In the genomic region with DNA sequence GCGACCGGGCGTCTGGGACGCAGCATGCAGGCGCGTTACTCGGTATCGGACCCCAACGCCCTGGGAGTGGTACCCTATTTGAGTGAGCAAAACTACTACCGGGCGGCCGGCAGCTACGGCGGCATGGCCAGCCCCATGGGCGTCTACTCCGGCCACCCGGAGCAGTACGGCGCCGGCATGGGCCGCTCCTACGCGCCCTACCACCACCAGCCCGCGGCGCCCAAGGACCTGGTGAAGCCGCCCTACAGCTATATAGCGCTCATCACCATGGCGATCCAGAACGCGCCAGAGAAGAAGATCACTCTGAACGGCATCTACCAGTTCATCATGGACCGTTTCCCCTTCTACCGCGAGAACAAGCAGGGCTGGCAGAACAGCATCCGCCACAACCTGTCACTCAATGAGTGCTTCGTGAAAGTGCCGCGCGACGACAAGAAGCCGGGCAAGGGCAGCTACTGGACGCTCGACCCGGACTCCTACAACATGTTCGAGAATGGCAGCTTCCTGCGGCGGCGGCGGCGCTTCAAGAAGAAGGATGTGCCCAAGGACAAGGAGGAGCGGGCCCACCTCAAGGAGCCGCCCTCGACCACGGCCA, we compare ENCODE assay signal across 9 mouse cellular contexts. TPM values are rescaled to one million over a fixed set of nuclear protein-coding genes. Genes with fewer than 3 reads are reported as not detected.
DNase-seq lines count a peak whose midpoint lies in the region; ATAC-seq and TF ChIP-seq lines count a peak whose summit lies in the region.
"Had no signal": no experiment of that assay in that cellular context is flagged by ENCODE, and none has a peak within 500 bp of the region (broad histone marks: within the 10 kb centered on the region; RNA-seq: fewer than 3 reads in every experiment).

No protein-coding gene starts in this region.

- peaks cover 38% of the 10 kb centered on the region for H3K4me1 ChIP-seq in heart, embryonic 13.5 days
- no peaks in the 10 kb centered on the region; the same call in 1 of the 2 replicates for H3K4me1 ChIP-seq in limb, embryonic 14.5 days (ENCODE audit: control insufficient read depth, insufficient read depth, low read length)
- peaks cover 20% of the 10 kb centered on the region; the same call in 1 of the 2 replicates for H3K4me1 ChIP-seq in stomach, embryonic 15.5 days

- H3K4me2 ChIP-seq in heart, embryonic 13.5 days, result peak overlapping the region; percentile 91
- peak overlapping the region; percentile 84 for H3K4me2 ChIP-seq in limb, embryonic 14.5 days (replicated peaks; ENCODE audit: low read depth, low read length, severe bottlenecking)
- H3K4me2 ChIP-seq in stomach, embryonic 15.5 days, result peak overlapping the region; percentile 88

- peak overlapping the region; percentile 85 for H3K4me3 ChIP-seq in gastrocnemius, adult 2 months
- H3K4me3 ChIP-seq in heart, embryonic 13.5 days, result peak overlapping the region; percentile 77
- H3K4me3 ChIP-seq in limb, embryonic 14.5 days (replicated peaks; ENCODE audit: low read length), result peak overlapping the region; percentile 62
- peak overlapping the region; percentile 49 for H3K4me3 ChIP-seq in stomach, embryonic 15.5 days (replicated peaks)

- WGBS in heart, embryonic 13.5 days, result under 1% methylated on average over 55 of the region's 55 CpGs
- WGBS in limb, embryonic 14.5 days, result under 1% methylated on average over 53 of the region's 55 CpGs
- under 1% methylated on average over 55 of the region's 55 CpGs for WGBS in stomach, embryonic 15.5 days

- no peak for TF ChIP-seq CTCF in gastrocnemius, adult 2 months (IDR thresholded peaks at IDR 0.05)
- no peak for TF ChIP-seq CTCF in Patski (IDR thresholded peaks at IDR 0.05)

- CTCF ChIA-PET in Patski (lab: Charles Lee), result interaction anchor here (1.0 to 1.7 kb wide), 3 partner anchors 9 to 115 kb away, joined by 3 to 4 read pairs (median 3); no protein-coding TSS in a partner anchor

- H3K27me3 ChIP-seq in Patski, result no peaks in the 10 kb centered on the region
- H3K27me3 ChIP-seq in heart, embryonic 13.5 days (replicated peaks), result peaks cover 93% of the 10 kb centered on the region
- H3K27me3 ChIP-seq in limb, embryonic 14.5 days (ENCODE audit: control insufficient read depth, insufficient read depth, low read length), result peaks cover 66% of the 10 kb centered on the region
- H3K27me3 ChIP-seq in stomach, embryonic 15.5 days (replicated peaks), result peaks cover 76% of the 10 kb centered on the region

- peaks cover 5% of the 10 kb centered on the region; the same call in 1 of the 2 replicates for H3K36me3 ChIP-seq in heart, embryonic 13.5 days
- peaks cover 8% of the 10 kb centered on the region; the same call in 1 of the 2 replicates for H3K36me3 ChIP-seq in limb, embryonic 14.5 days (ENCODE audit: control insufficient read depth, insufficient read depth, low read length)
- H3K36me3 ChIP-seq in stomach, embryonic 15.5 days, result no peaks in the 10 kb centered on the region

- peak; percentile 39 for DNase-seq in gastrocnemius, adult 2 months
- no peak for DNase-seq in gastrocnemius, adult 8-10 months (ENCODE audit: low spot score in 2 of 2)
- no peak for DNase-seq in Patski (ENCODE audit: low read depth, low spot score)
- DNase-seq in limb, embryonic 14.5 days (ENCODE audit: low spot score), result no peak
- no peak for DNase-seq in left cerebral cortex, postnatal 25 days (ENCODE audit: low spot score in 2 of 2)
- DNase-seq in layer of hippocampus, adult 9-10 months (ENCODE audit: low spot score), result no peak

- no peaks in the 10 kb centered on the region for H3K9me3 ChIP-seq in heart, embryonic 13.5 days
- no peaks in the 10 kb centered on the region for H3K9me3 ChIP-seq in limb, embryonic 14.5 days (ENCODE audit: control insufficient read depth, low read length)
- no peaks in the 10 kb centered on the region for H3K9me3 ChIP-seq in stomach, embryonic 15.5 days

- intact Hi-C loops in gastrocnemius, adult 2 months (cut with DNase I), result loop anchor here (5.0 kb wide), 1 partner anchor 101 kb away; no protein-coding TSS in a partner anchor
- intact Hi-C loops in left cerebral cortex, postnatal 25 days (cut with DNase I), result no loop called here

- in situ Hi-C loops in Patski (cut with MboI; ENCODE audit: low pct_unique_long_range_greater_than_20kb), result loop anchor here (5.0 kb wide), 1 partner anchor 96 kb away; no protein-coding TSS in a partner anchor

- ATAC-seq in Patski, result peak; percentile 20
- ATAC-seq in heart, embryonic 13.5 days (ENCODE audit: extremely low read depth, insufficient number of reproducible peaks, low FRiP score, low TSS enrichment), result no peak; the same call in 1 of the 2 replicates
- ATAC-seq in limb, embryonic 14.5 days (ENCODE audit: low FRiP score, low read depth), result peak; percentile 25; the same call in 1 of the 2 replicates
- ATAC-seq in stomach, embryonic 15.5 days (ENCODE audit: insufficient read depth, low FRiP score, low read depth), result 0 out of 2 replicates have a peak, but pooled peaks have one; percentile 33

- TF ChIP-seq POLR2A in limb, embryonic 14.5 days (IDR thresholded peaks at IDR 0.05; ENCODE audit: borderline replicate concordance, extremely low read depth, insufficient read depth, insufficient read length), result no peak

- peak overlapping the region; percentile 90 for H3K9ac ChIP-seq in heart, embryonic 13.5 days
- peak overlapping the region; percentile 71 for H3K9ac ChIP-seq in limb, embryonic 14.5 days (ENCODE audit: low read depth, low read length, severe bottlenecking)
- 0 out of 2 replicates have a peak overlapping the region, but pooled peaks have one; percentile 35 for H3K9ac ChIP-seq in stomach, embryonic 15.5 days

- POLR2A ChIA-PET in Patski (lab: Charles Lee), result no interaction called here

- peak overlapping the region; percentile 82 for H3K27ac ChIP-seq in gastrocnemius, adult 2 months
- peak overlapping the region; percentile 97 for H3K27ac ChIP-seq in heart, embryonic 13.5 days (replicated peaks)
- H3K27ac ChIP-seq in limb, embryonic 14.5 days (replicated peaks; ENCODE audit: low read depth, low read length), result peak overlapping the region; percentile 84
- no peak overlapping the region for H3K27ac ChIP-seq in stomach, embryonic 15.5 days

RNA-seq across cellular contexts. Expression of gene Foxc2, which starts 0.7 kb away (rescaled TPM):
- under 1 TPM; 0.20 TPM for total RNA-seq in gastrocnemius, adult 2 months (2021)
- under 1 TPM in 3 of 4 experiments, not detected in 1; 0.10 to 0.16 (median 0.16) TPM for total RNA-seq in gastrocnemius, adult 8-10 months (2022)
- 2.1 TPM for polyA plus RNA-seq in Patski (2021)
- 6.8 and 7.4 TPM in 2 replicates for polyA plus RNA-seq in heart, embryonic 13.5 days (2015; fragmentation: Nextera tagmentation; extraction: Ambion mirVana)
- 14.3 and 24.4 TPM in 2 replicates for polyA plus RNA-seq in limb, embryonic 14.5 days (2012; rRNA removed)
- 9.7 and 12.5 TPM in 2 replicates for polyA plus RNA-seq in limb, embryonic 14.5 days (2014; fragmentation: Nextera tagmentation; extraction: Ambion mirVana)
- 0.77 and 0.90 TPM in 2 replicates for polyA plus RNA-seq in stomach, embryonic 15.5 days (2015; fragmentation: Nextera tagmentation; extraction: Ambion mirVana)
- total RNA-seq in left cerebral cortex, postnatal 25 days (2021), result 1 to 10 TPM; 1.8 to 2.1 TPM
- total RNA-seq: CH12.LX had no signal

RNA-seq across cellular contexts. Expression of gene Mthfsd, which starts 8.5 kb away (rescaled TPM):
- 10 to 100 TPM; 16.2 to 17.9 TPM for total RNA-seq in gastrocnemius, adult 2 months (2021)
- total RNA-seq in gastrocnemius, adult 8-10 months (2022), result 10 to 100 TPM; 11.8 to 14.2 (median 13.2) TPM
- 62.0 TPM for polyA plus RNA-seq in Patski (2021)
- polyA plus RNA-seq in heart, embryonic 13.5 days (2015; fragmentation: Nextera tagmentation; extraction: Ambion mirVana), result 35.3 and 42.8 TPM in 2 replicates
- polyA plus RNA-seq in limb, embryonic 14.5 days (2012; rRNA removed), result 120 and 122 TPM in 2 replicates
- polyA plus RNA-seq in limb, embryonic 14.5 days (2014; fragmentation: Nextera tagmentation; extraction: Ambion mirVana), result 59.9 and 62.8 TPM in 2 replicates
- polyA plus RNA-seq in stomach, embryonic 15.5 days (2015; fragmentation: Nextera tagmentation; extraction: Ambion mirVana), result 53.9 and 56.3 TPM in 2 replicates
- total RNA-seq in left cerebral cortex, postnatal 25 days (2021), result 10 to 100 TPM; 38.3 to 40.7 TPM

RNA-seq across cellular contexts. Expression of gene Foxl1, which starts 11.1 kb away (rescaled TPM):
- not detected for total RNA-seq in gastrocnemius, adult 2 months (2021)
- total RNA-seq in gastrocnemius, adult 8-10 months (2022), result under 1 TPM in 1 of 4 experiments, not detected in 3; 0.13 TPM
- 0.05 TPM for polyA plus RNA-seq in Patski (2021)
- 0.52 and 0.64 TPM in 2 replicates for polyA plus RNA-seq in heart, embryonic 13.5 days (2015; fragmentation: Nextera tagmentation; extraction: Ambion mirVana)
- 0.40 and 0.72 TPM in 2 replicates for polyA plus RNA-seq in limb, embryonic 14.5 days (2012; rRNA removed)
- polyA plus RNA-seq in limb, embryonic 14.5 days (2014; fragmentation: Nextera tagmentation; extraction: Ambion mirVana), result 0.18 and 0.28 TPM in 2 replicates
- 7.2 and 9.4 TPM in 2 replicates for polyA plus RNA-seq in stomach, embryonic 15.5 days (2015; fragmentation: Nextera tagmentation; extraction: Ambion mirVana)
- under 1 TPM; 0.16 to 0.30 TPM for total RNA-seq in left cerebral cortex, postnatal 25 days (2021)

RNA-seq across cellular contexts. Expression of gene Foxf1, which starts 32.5 kb away (rescaled TPM):
- total RNA-seq in gastrocnemius, adult 2 months (2021), result under 1 TPM; 0.10 to 0.14 TPM
- under 1 TPM in 1 of 4 experiments, not detected in 3; 0.10 TPM for total RNA-seq in gastrocnemius, adult 8-10 months (2022)
- 1.8 TPM for polyA plus RNA-seq in Patski (2021)
- polyA plus RNA-seq in heart, embryonic 13.5 days (2015; fragmentation: Nextera tagmentation; extraction: Ambion mirVana), result 7.7 and 9.5 TPM in 2 replicates
- 0.54 and 1.00 TPM in 2 replicates for polyA plus RNA-seq in limb, embryonic 14.5 days (2012; rRNA removed)
- 0.15 and 0.28 TPM in 2 replicates for polyA plus RNA-seq in limb, embryonic 14.5 days (2014; fragmentation: Nextera tagmentation; extraction: Ambion mirVana)
- 131 and 136 TPM in 2 replicates for polyA plus RNA-seq in stomach, embryonic 15.5 days (2015; fragmentation: Nextera tagmentation; extraction: Ambion mirVana)
- 1 to 10 TPM in 1 of 2 experiments, under 1 TPM in 1; 0.87 to 1.1 TPM for total RNA-seq in left cerebral cortex, postnatal 25 days (2021)
- total RNA-seq: CH12.LX had no signal

Comparison
In these comparisons a context has a peak if more than half of its experiments do, and no peak if none do; other contexts are left out.
1. H3K9ac ChIP-seq: peak in every context shown above with its lines; median percentile 90 in heart, embryonic 13.5 days; 71 in limb, embryonic 14.5 days; 35 in stomach, embryonic 15.5 days.